Mouse (Mus musculus) kidney, adult 2 months (tissue): ENCODE results near the gene Sh3gl1.

Experiments
- CTCF ChIP-seq: fragments of 200-500 bp; conservative IDR thresholded peaks from 2 replicates; pipeline ENCODE4 v1.5.1; 2011; ENCODE audit warnings: low read depth, mild to moderate bottlenecking, control low read depth, low read length, moderate library complexity, mixed read lengths; ENCODE audit not compliant: insufficient read depth, insufficient read length
- POLR2A ChIP-seq: fragments of 200-500 bp; IDR thresholded peaks from one replicate; pipeline ENCODE4 v1.6.1; 2011; ENCODE audit warnings: low read depth, low read length, control low read depth

- TF ChIP-seq CTCF (no peak), POLR2A (no peak)
These were observed 3.8 kb upstream of the Sh3gl1 start, which contains the start of gene Chaf1a for GRCm38 (mm10) chr17:56040030-56040856.
